Comparison of ENCODE assay signal across 22 mouse cellular contexts in the genomic region with DNA sequence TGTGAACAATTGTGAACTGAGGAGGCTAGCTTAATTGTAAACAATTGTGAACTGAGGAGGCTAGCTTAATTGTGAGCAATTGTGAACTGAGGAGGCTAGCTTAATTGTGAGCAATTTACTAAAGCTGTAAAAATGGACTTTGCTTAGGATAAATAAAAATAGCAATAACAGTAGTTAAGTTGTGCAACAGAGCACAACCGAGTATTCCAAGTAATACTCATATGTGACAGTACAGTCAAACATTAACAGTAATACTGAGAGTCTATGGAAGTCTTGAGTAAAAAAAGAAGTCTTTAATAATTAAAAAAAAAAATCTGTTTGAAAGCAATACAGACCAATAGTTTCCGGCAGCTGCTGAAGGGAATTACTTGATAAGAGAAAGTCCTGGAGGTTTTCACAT.
"Had no signal": no experiment of that assay in that cellular context is flagged by ENCODE, and none has a peak within 500 bp of the region (broad histone marks: within the 10 kb centered on the region; RNA-seq: fewer than 3 reads in every experiment).

No protein-coding gene starts in this region.

- H3K4me3 ChIP-seq: lung, embryonic 15.5 days; megakaryocyte, embryonic 14.5 days; midbrain, embryonic 13.5 days; midbrain, embryonic 15.5 days; myocyte; neural tube, embryonic 13.5 days; neural tube, embryonic 15.5 days; stomach, embryonic 15.5 days had no signal

- H3K9ac ChIP-seq: liver, postnatal 0 days; lung, embryonic 15.5 days; midbrain, embryonic 13.5 days; midbrain, embryonic 15.5 days; neural tube, embryonic 13.5 days; neural tube, embryonic 15.5 days; stomach, embryonic 15.5 days had no signal

- H3K4me2 ChIP-seq: lung, embryonic 15.5 days; midbrain, embryonic 11.5 days; midbrain, embryonic 13.5 days; midbrain, embryonic 15.5 days; neural tube, embryonic 13.5 days; neural tube, embryonic 15.5 days; stomach, embryonic 15.5 days had no signal

- H3K9me3 ChIP-seq: lung, embryonic 15.5 days; megakaryocyte, embryonic 14.5 days; midbrain, embryonic 13.5 days; midbrain, embryonic 15.5 days; neural tube, embryonic 13.5 days; neural tube, embryonic 15.5 days; stomach, embryonic 15.5 days had no signal

- ATAC-seq: liver, postnatal 0 days; lung, postnatal 0 days; midbrain, embryonic 13.5 days; midbrain, embryonic 15.5 days had no signal

- H3K4me1 ChIP-seq: lung, embryonic 15.5 days; megakaryocyte, embryonic 14.5 days; midbrain, embryonic 13.5 days; midbrain, embryonic 15.5 days; neural tube, embryonic 13.5 days; neural tube, embryonic 15.5 days; stomach, embryonic 15.5 days had no signal

- H3K27ac ChIP-seq: lung, embryonic 15.5 days; macrophage; midbrain, embryonic 13.5 days; midbrain, embryonic 15.5 days; neural tube, embryonic 13.5 days; neural tube, embryonic 15.5 days; stomach, embryonic 15.5 days; stomach, postnatal 0 days had no signal

- H3K27me3 ChIP-seq: lung, embryonic 15.5 days; megakaryocyte, embryonic 14.5 days; midbrain, embryonic 13.5 days; midbrain, embryonic 15.5 days; neural tube, embryonic 13.5 days; neural tube, embryonic 15.5 days; stomach, embryonic 15.5 days had no signal

- DNase-seq: liver, postnatal 0 days; lung, adult 2 months; lung, postnatal 14 days; lung, postnatal 36 days; retina, postnatal 1 day; right cerebral cortex, adult 18-20 months; right cerebral cortex, postnatal 25 days; thymus, adult 18-20 months; thymus, postnatal 14 days; thymus, postnatal 36 days had no signal
